ENCODE assay signal across 18 mouse cellular contexts in the genomic region with DNA sequence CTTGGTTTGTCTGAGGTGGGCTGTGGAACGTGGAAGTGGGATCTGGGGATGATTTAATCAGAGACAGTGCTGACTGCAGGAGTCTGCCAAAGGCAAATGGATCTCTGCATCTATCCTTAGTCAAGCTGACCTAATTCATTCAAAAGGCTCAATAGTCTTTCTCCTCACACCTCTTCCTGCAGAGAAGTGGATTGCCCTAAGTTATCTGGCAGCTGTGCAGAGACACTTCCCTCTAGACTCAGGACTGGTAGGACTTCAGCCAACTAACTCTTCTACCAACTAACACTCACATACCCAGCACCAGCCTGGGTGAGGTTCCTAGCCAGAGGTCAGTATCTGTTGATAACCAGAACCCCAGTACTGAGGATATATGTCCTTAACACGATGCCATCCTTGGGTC.
"Had no signal": no experiment of that assay in that cellular context is flagged by ENCODE, and none has a peak within 500 bp of the region (broad histone marks: within the 10 kb centered on the region; RNA-seq: fewer than 3 reads in every experiment).

No protein-coding gene starts in this region.

- H3K27ac ChIP-seq: midbrain, embryonic 10.5 days; midbrain, embryonic 13.5 days; neural tube, embryonic 13.5 days; neural tube, embryonic 15.5 days had no signal

- H3K36me3 ChIP-seq: midbrain, embryonic 10.5 days; midbrain, embryonic 13.5 days; neural tube, embryonic 13.5 days; neural tube, embryonic 15.5 days had no signal

- H3K27me3 ChIP-seq: midbrain, embryonic 13.5 days; neural tube, embryonic 13.5 days; neural tube, embryonic 15.5 days had no signal

- H3K9ac ChIP-seq: lung, embryonic 14.5 days; midbrain, embryonic 13.5 days; neural tube, embryonic 13.5 days; neural tube, embryonic 15.5 days had no signal

- ATAC-seq: midbrain, embryonic 13.5 days; midbrain, embryonic 16.5 days had no signal

- H3K9me3 ChIP-seq: midbrain, embryonic 10.5 days; midbrain, embryonic 13.5 days; neural tube, embryonic 13.5 days; neural tube, embryonic 15.5 days had no signal

- H3K4me2 ChIP-seq: lung, embryonic 14.5 days; midbrain, embryonic 13.5 days; neural tube, embryonic 13.5 days; neural tube, embryonic 15.5 days had no signal

- H3K4me3 ChIP-seq: midbrain, embryonic 10.5 days; midbrain, embryonic 13.5 days; myocyte; neural tube, embryonic 13.5 days; neural tube, embryonic 15.5 days had no signal

- DNase-seq: lung, adult 18-20 months; lung, embryonic 14.5 days; lung, postnatal 10 days; lung, postnatal 4 days; retina, postnatal 1 day; right cerebral cortex, adult 18-20 months; right cerebral cortex, postnatal 25 days; right cerebral cortex, postnatal 4 days; spleen, adult 18-20 months; thymus, adult 18-20 months; thymus, postnatal 14 days; thymus, postnatal 36 days had no signal
